Mouse (Mus musculus) forebrain, embryonic 15.5 days (tissue): ENCODE data around the gene Dnaaf5. TPM values are rescaled to one million over a fixed set of nuclear protein-coding genes. Genes with fewer than 3 reads are reported as not detected.
A peak's percentile ranks its signal among the peaks of the same experiment; 100 is the strongest.

Experiments
- ATAC-seq: fragments of 200-750 bp; cut with Nextera tagmentation; replicated peaks from 2 replicates; pipeline ENCODE4 v1.8.0; 2017; ENCODE audit warnings: mild to moderate bottlenecking, moderate TSS enrichment, moderate library complexity
- H3K27ac ChIP-seq: fragments of 300-500 bp; sonication (generic); replicated peaks from 2 replicates; pipeline ENCODE4 v1.5.1; 2015; ENCODE audit warnings: mild to moderate bottlenecking, inconsistent platforms
- H3K27me3 ChIP-seq: fragments of 300-500 bp; sonication (generic); 2 replicates; pipeline ENCODE4 v1.6.1; 2015; ENCODE audit warnings: inconsistent platforms
- H3K36me3 ChIP-seq: fragments of 300-500 bp; sonication (generic); 2 replicates; pipeline ENCODE4 v1.6.1; 2015; ENCODE audit warnings: mild to moderate bottlenecking, inconsistent platforms
- H3K4me1 ChIP-seq: fragments of 300-500 bp; sonication (generic); 2 replicates; pipeline ENCODE4 v1.6.1; 2015; ENCODE audit warnings: inconsistent platforms
- H3K4me2 ChIP-seq: fragments of 300-500 bp; sonication (generic); replicated peaks from 2 replicates; pipeline ENCODE4 v1.6.1; 2015; ENCODE audit warnings: mild to moderate bottlenecking, inconsistent platforms
- H3K4me3 ChIP-seq: fragments of 300-500 bp; sonication (generic); 2 replicates; pipeline ENCODE4 v1.5.1; 2015; ENCODE audit warnings: mild to moderate bottlenecking, inconsistent platforms
- H3K9ac ChIP-seq: fragments of 300-500 bp; sonication (generic); replicated peaks from 2 replicates; pipeline ENCODE4 v1.6.1; 2015; ENCODE audit warnings: mild to moderate bottlenecking, inconsistent platforms
- H3K9me3 ChIP-seq: fragments of 300-500 bp; sonication (generic); 2 replicates; pipeline ENCODE4 v1.6.1; 2016; ENCODE audit warnings: inconsistent platforms
- WGBS: fragments of 180-500 bp; shearing (Covaris S2); methylation state at CpG from one replicate; pipeline ENCODE4 v1.1.7; 2015; ENCODE audit warnings: mixed read lengths; 5-methylcytosine and 5-hydroxymethylcytosine counted together
- polyA plus RNA-seq: library from polyadenylated mRNA; unstranded; fragments of >200 nt; fragmentation: Nextera tagmentation; extraction: Ambion mirVana; gene quantifications from 2 replicates; pipeline ENCODE4 v1.2.1, GENCODE M21; 2015

Gene Dnaaf5
- polyA plus RNA-seq, 1 experiment from 2014 or later, result 3.2 TPM

DNA sequence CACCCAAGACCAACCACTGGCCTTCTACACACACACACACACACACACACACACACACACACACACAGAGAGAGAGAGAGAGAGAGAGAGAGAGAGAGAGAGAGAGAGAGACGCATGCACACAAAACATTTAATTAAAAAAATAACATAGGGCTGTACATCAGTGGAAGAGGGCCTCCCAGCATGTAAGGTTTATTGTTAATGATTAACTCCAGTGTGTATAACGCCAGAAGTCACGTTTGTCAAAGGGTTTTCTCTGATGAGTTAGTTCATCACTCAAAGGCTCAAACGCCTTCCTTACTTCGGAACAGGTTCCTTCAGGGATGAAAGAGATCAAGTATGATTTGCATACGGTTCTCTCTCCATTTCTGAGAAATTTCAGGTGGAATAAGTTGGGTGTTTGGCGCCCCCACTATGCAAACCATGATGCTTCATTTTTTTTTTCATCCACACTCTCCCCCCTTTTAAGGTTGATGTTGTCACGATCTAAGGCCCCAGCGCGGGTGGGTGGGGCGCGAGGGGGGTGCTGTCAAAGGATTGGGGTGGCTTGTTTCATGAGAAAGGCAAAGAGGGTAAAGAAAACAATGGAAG is 21.5 kb upstream of the Dnaaf5 start:
- H3K27ac ChIP-seq, result peak overlapping the region; percentile 75

GRCm38 (mm10) chr5:139129078-139129477 is 20.9 kb upstream of the Dnaaf5 start:
- WGBS, result 6% methylated on average over 12 of the region's 12 CpGs
- peak overlapping the region; percentile 66 for H3K9ac ChIP-seq
- peaks cover 21% of the 10 kb centered on the region for H3K4me1 ChIP-seq
- peak overlapping the region; percentile 82 for H3K4me2 ChIP-seq
- 0 out of 2 replicates have a peak, but pooled peaks cover 4% of the 10 kb centered on the region for H3K27me3 ChIP-seq
- H3K36me3 ChIP-seq, result peaks cover 5% of the 10 kb centered on the region; the same call in 1 of the 2 replicates
- no peaks in the 10 kb centered on the region for H3K9me3 ChIP-seq
- ATAC-seq, result peak; percentile 82
- H3K27ac ChIP-seq, result peak overlapping the region; percentile 75
- H3K4me3 ChIP-seq, result peak overlapping the region; percentile 64

More for the DNA sequence above, 21.5 kb upstream of the Dnaaf5 start:
- Histone ChIP-seq H3K4me1 (peaks cover 21% of the 10 kb centered on the region), H3K9me3 (no peaks in the 10 kb centered on the region), H3K4me3 (peak overlapping the region; percentile 64), H3K27me3 (0 out of 2 replicates have a peak, but pooled peaks cover 4% of the 10 kb centered on the region), H3K9ac (peak overlapping the region; percentile 66), H3K4me2 (peak overlapping the region; percentile 82), H3K36me3 (peaks cover 5% of the 10 kb centered on the region; the same call in 1 of the 2 replicates)
- WGBS, result 31% methylated on average over 12 of the region's 12 CpGs
- ATAC-seq, result no peak

GRCm38 (mm10) chr5:139129572-139130151 is 20.4 kb upstream of the Dnaaf5 start:
- H3K36me3 ChIP-seq, result peaks cover 5% of the 10 kb centered on the region; the same call in 1 of the 2 replicates
- ATAC-seq, result peak; percentile 86
- peak overlapping the region; percentile 82 for H3K4me2 ChIP-seq
- peak overlapping the region; percentile 64 for H3K4me3 ChIP-seq
- 2% methylated on average over 55 of the region's 55 CpGs for WGBS
- peaks cover 21% of the 10 kb centered on the region for H3K4me1 ChIP-seq
- H3K9ac ChIP-seq, result peak overlapping the region; percentile 66
- 0 out of 2 replicates have a peak, but pooled peaks cover 4% of the 10 kb centered on the region for H3K27me3 ChIP-seq
- H3K27ac ChIP-seq, result peak overlapping the region; percentile 75
- H3K9me3 ChIP-seq, result no peaks in the 10 kb centered on the region

- Histone ChIP-seq H3K27me3 (0 out of 2 replicates have a peak, but pooled peaks cover 4% of the 10 kb centered on the region), H3K27ac (peak overlapping the region; percentile 75; the same call in 1 of the 2 replicates), H3K9me3 (no peaks in the 10 kb centered on the region), H3K4me1 (peaks cover 21% of the 10 kb centered on the region), H3K4me3 (peak overlapping the region; percentile 64), H3K36me3 (peaks cover under 1% of the 10 kb centered on the region; the same call in 1 of the 2 replicates), H3K9ac (no peak overlapping the region; the same call in 1 of the 2 replicates), H3K4me2 (peak overlapping the region; percentile 82; the same call in 1 of the 2 replicates)
- WGBS, result 77% methylated on average over 5 of the region's 5 CpGs
- no peak for ATAC-seq
Measured at GRCm38 (mm10) chr5:139130351-139130750, 19.7 kb upstream of the Dnaaf5 start.

DNA sequence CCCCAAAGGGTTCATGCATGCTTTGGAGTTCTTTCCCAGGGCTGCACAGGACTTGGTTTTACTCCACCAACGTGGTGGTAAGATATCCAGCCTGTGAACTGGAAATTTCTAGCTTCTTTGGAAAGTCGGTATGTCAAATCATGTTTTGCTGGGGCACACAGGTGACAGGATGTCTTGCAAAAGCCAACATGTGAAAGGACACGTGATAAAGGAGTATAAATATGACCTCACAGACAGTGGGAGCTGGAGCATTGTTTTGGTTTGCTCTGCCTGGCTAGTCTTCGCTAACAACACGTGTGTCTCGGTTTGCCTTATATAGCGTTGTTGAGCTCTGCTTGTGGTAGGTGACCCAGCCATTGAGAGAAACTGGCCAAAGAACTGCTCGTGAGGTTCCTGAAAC is 15.5 kb upstream of the Dnaaf5 start:
- no peak overlapping the region for H3K4me2 ChIP-seq
- H3K9ac ChIP-seq, result no peak overlapping the region
- no peaks in the 10 kb centered on the region for H3K9me3 ChIP-seq
- no peak overlapping the region for H3K4me3 ChIP-seq
- no peak for ATAC-seq
- H3K27ac ChIP-seq, result no peak overlapping the region
- H3K4me1 ChIP-seq, result peaks cover 26% of the 10 kb centered on the region
- H3K36me3 ChIP-seq, result no peaks in the 10 kb centered on the region
- WGBS, result 80% methylated on average over 8 of the region's 8 CpGs
- H3K27me3 ChIP-seq, result 0 out of 2 replicates have a peak, but pooled peaks cover 4% of the 10 kb centered on the region

GRCm38 (mm10) chr5:139136341-139136740 is 13.7 kb upstream of the Dnaaf5 start:
- Histone ChIP-seq H3K9ac (no peak overlapping the region), H3K9me3 (no peaks in the 10 kb centered on the region), H3K27me3 (0 out of 2 replicates have a peak, but pooled peaks cover 4% of the 10 kb centered on the region), H3K27ac (no peak overlapping the region), H3K4me1 (peaks cover 27% of the 10 kb centered on the region), H3K4me3 (no peak overlapping the region), H3K4me2 (no peak overlapping the region), H3K36me3 (no peaks in the 10 kb centered on the region)
- 56% methylated on average over 1 of the region's 1 CpGs for whole genome bisulfite sequencing
- no peak for ATAC-seq

DNA sequence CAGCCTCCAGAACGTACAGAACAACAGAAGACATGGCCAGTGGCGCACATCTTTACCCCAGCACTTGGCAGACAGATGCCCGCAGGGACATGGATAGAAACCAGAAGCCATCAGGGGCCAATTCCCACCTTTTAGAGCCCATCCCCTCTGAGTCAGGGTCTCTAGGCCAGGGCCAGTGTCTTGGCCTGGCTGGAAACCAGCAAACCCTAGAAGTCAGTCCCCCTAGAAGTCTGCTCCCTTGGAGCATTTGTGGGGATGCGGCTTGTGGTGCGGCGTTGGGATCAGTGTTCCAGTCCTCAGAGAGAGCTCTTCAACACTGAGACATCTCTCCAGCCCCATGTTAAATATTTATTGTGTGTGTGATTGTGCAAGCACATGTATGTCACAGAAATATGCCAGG is 12.8 kb upstream of the Dnaaf5 start:
- no peaks in the 10 kb centered on the region for H3K9me3 ChIP-seq
- peaks cover 33% of the 10 kb centered on the region for H3K4me1 ChIP-seq
- no peak for ATAC-seq
- H3K4me2 ChIP-seq, result no peak overlapping the region
- H3K9ac ChIP-seq, result no peak overlapping the region
- no peak overlapping the region for H3K4me3 ChIP-seq
- no peak overlapping the region for H3K27ac ChIP-seq
- no peaks in the 10 kb centered on the region for H3K27me3 ChIP-seq
- WGBS, result 85% methylated on average over 6 of the region's 6 CpGs
- no peaks in the 10 kb centered on the region for H3K36me3 ChIP-seq

GRCm38 (mm10) chr5:139138261-139138925 is 11.6 kb upstream of the Dnaaf5 start:
- H3K36me3 ChIP-seq, result no peaks in the 10 kb centered on the region
- H3K4me2 ChIP-seq, result no peak overlapping the region
- no peaks in the 10 kb centered on the region for H3K9me3 ChIP-seq
- H3K27me3 ChIP-seq, result no peaks in the 10 kb centered on the region
- ATAC-seq, result peak; percentile 85
- H3K4me1 ChIP-seq, result peaks cover 33% of the 10 kb centered on the region
- 51% methylated on average over 12 of the region's 12 CpGs for WGBS
- peak overlapping the region; percentile 75 for H3K27ac ChIP-seq
- no peak overlapping the region for H3K4me3 ChIP-seq
- H3K9ac ChIP-seq, result no peak overlapping the region

DNA sequence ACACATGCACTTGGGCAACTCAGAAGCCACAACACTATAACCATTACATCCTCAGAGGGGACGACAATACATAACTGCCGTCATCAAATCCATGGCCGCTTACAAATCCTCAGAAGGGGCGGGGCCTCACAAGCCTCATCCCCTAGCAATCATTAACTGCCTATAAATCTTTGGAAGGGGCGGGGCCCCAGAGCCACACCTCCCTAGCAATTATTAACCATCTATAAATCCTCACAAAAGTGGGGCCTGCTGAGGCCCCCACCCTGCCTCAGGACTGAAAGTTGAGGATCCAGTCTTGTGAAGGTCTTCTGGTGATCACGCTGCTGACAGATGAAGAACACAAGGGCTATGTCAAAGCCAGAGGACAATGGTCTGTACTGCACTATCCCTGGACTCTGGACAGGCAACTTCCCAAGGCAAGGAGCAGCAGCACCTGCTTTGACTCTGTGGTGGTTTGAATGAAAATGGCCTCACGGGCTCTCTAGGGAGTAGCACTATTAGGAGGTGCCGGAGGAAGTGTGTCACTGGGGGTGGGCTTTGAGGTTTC is 11.0 kb upstream of the Dnaaf5 start:
- WGBS, result 80% methylated on average over 8 of the region's 8 CpGs
- ATAC-seq, result no peak
- Histone ChIP-seq H3K36me3 (no peaks in the 10 kb centered on the region), H3K9me3 (no peaks in the 10 kb centered on the region), H3K4me1 (peaks cover 33% of the 10 kb centered on the region), H3K4me3 (no peak overlapping the region), H3K27ac (peak overlapping the region; percentile 75), H3K4me2 (no peak overlapping the region), H3K27me3 (no peaks in the 10 kb centered on the region), H3K9ac (no peak overlapping the region)

DNA sequence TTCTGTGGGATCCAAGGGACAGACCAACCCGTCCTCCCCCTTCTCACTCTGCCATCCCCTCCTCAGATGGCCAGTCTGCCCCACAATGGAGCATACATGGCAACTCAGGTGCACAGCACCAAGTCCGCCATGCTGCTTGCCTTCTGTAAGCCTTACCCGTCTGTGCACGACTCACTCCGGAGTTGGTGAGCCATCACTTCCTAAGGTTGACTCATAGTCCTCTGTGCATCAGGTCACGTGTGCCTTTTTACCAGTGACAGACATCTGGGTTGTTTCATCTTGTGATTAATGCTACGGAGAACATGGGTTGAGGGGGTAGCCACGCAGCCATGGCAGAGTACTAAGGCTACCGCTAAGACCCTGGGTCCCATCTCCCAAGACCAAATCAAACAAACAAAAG is 9.4 kb upstream of the Dnaaf5 start:
- Histone ChIP-seq H3K36me3 (no peaks in the 10 kb centered on the region), H3K4me1 (peaks cover 33% of the 10 kb centered on the region), H3K27me3 (no peaks in the 10 kb centered on the region), H3K27ac (no peak overlapping the region), H3K9me3 (no peaks in the 10 kb centered on the region), H3K4me3 (no peak overlapping the region), H3K9ac (no peak overlapping the region), H3K4me2 (no peak overlapping the region)
- WGBS, result 84% methylated on average over 9 of the region's 9 CpGs
- no peak for ATAC-seq

GRCm38 (mm10) chr5:139141326-139141725 is 8.7 kb upstream of the Dnaaf5 start:
- peaks cover 40% of the 10 kb centered on the region for H3K4me1 ChIP-seq
- H3K36me3 ChIP-seq, result no peaks in the 10 kb centered on the region
- peak overlapping the region; percentile 31; the same call in 1 of the 2 replicates for H3K27ac ChIP-seq
- 58% methylated on average over 5 of the region's 5 CpGs for WGBS
- H3K27me3 ChIP-seq, result no peaks in the 10 kb centered on the region
- ATAC-seq, result no peak
- H3K4me3 ChIP-seq, result no peak overlapping the region
- no peak overlapping the region for H3K4me2 ChIP-seq
- H3K9ac ChIP-seq, result no peak overlapping the region
- no peaks in the 10 kb centered on the region for H3K9me3 ChIP-seq

DNA sequence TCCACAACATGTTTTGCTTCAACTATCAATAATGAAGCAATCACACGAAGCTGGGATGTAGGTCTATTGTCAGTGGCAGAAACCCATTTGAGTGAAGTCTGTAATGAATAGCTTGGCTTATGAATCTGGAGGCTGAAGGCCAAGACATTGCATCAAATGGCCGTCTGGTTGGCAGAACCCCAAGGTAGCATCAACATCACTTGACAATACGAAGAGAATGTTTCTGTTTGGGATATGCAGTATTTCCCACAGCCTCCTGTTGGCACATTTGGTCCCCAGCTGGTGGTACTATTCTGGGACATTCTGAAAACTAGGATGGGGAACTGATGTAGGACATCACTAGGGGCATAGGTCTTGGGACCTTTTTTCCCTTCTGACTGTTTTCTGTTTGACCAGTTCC is 6.1 kb upstream of the Dnaaf5 start:
- H3K9me3 ChIP-seq, result no peaks in the 10 kb centered on the region
- no peak overlapping the region for H3K9ac ChIP-seq
- H3K36me3 ChIP-seq, result no peaks in the 10 kb centered on the region
- H3K4me1 ChIP-seq, result peaks cover 43% of the 10 kb centered on the region
- 59% methylated on average over 3 of the region's 3 CpGs for WGBS
- H3K27ac ChIP-seq, result no peak overlapping the region
- ATAC-seq, result no peak
- no peaks in the 10 kb centered on the region for H3K27me3 ChIP-seq
- no peak overlapping the region for H3K4me2 ChIP-seq
- no peak overlapping the region for H3K4me3 ChIP-seq
